Mouse (Mus musculus) stomach, postnatal 0 days (tissue): ENCODE measurements around the gene Evl. TPM values are rescaled to one million over a fixed set of nuclear protein-coding genes. Genes with fewer than 3 reads are reported as not detected.
"Not testable (repeated sequence)": the region's sequence is repeated elsewhere in the genome, so short reads cannot be mapped to it uniquely, and the experiment has no call there.

Experiments
- ATAC-seq: fragments of 200-750 bp; cut with Nextera tagmentation; 2 replicates; pipeline ENCODE4 v1.8.0; 2017; ENCODE audit not compliant: low FRiP score, low TSS enrichment
- DNase-seq: peaks from one replicate; pipeline ENCODE4 v3.0.0-alpha.2; 2016; ENCODE audit warnings: low spot score
- H3K27ac ChIP-seq: fragments of 300-500 bp; sonication (generic); replicated peaks from 2 replicates; pipeline ENCODE4 v1.5.1; 2014; ENCODE audit warnings: mild to moderate bottlenecking, control low read depth
- H3K27me3 ChIP-seq: fragments of 300-500 bp; sonication (generic); 2 replicates; pipeline ENCODE4 v1.6.1; 2014; ENCODE audit warnings: low read length; ENCODE audit not compliant: control insufficient read depth, insufficient read depth
- H3K36me3 ChIP-seq: fragments of 300-500 bp; sonication (generic); 2 replicates; pipeline ENCODE4 v1.6.1; 2014; ENCODE audit warnings: low read length, mixed read lengths; ENCODE audit not compliant: control insufficient read depth, insufficient read depth
- H3K4me1 ChIP-seq: fragments of 300-500 bp; sonication (generic); replicated peaks from 2 replicates; pipeline ENCODE4 v1.6.1; 2014; ENCODE audit warnings: antibody characterized with exemption; ENCODE audit not compliant: control insufficient read depth, insufficient read depth
- H3K4me2 ChIP-seq: fragments of 300-500 bp; sonication (generic); replicated peaks from 2 replicates; pipeline ENCODE4 v1.6.1; 2014; ENCODE audit warnings: low read depth, mild to moderate bottlenecking, control low read depth, moderate library complexity
- H3K4me3 ChIP-seq: fragments of 300-500 bp; sonication (generic); 2 replicates; pipeline ENCODE4 v1.5.1; 2014; ENCODE audit warnings: low read depth, low read length, control low read depth
- H3K9ac ChIP-seq: fragments of 300-500 bp; sonication (generic); 2 replicates; pipeline ENCODE4 v1.6.1; 2014; ENCODE audit warnings: mild to moderate bottlenecking, low read length, control low read depth, mixed read lengths
- H3K9me3 ChIP-seq: fragments of 300-500 bp; sonication (generic); 2 replicates; pipeline ENCODE4 v1.6.1; 2016; ENCODE audit warnings: low read length; ENCODE audit not compliant: control insufficient read depth
- CTCF ChIP-seq: IDR thresholded peaks from 2 replicates; pipeline ENCODE4 v1.5.1; 2016; ENCODE audit warnings: antibody characterized with exemption, low read depth, mild to moderate bottlenecking, moderate library complexity
- EP300 ChIP-seq: optimal IDR thresholded peaks from 2 replicates; pipeline ENCODE3; 2016; ENCODE audit warnings: antibody characterized with exemption
- WGBS: fragments of 180-500 bp; shearing (Covaris S2); extraction: QIAGEN DNeasy Blood & Tissue Kit; methylation state at CpG from one replicate; pipeline ENCODE4 v1.1.7; 2014; 5-methylcytosine and 5-hydroxymethylcytosine counted together
- polyA plus RNA-seq: library from polyadenylated mRNA; unstranded; fragments of >200 nt; fragmentation: Nextera tagmentation; extraction: Ambion mirVana; gene quantifications from 2 replicates; pipeline ENCODE4 v1.2.1, GENCODE M21; 2015

The Evl gene
- 27.8 and 31.3 TPM in 2 replicates for polyA plus RNA-seq

DNA sequence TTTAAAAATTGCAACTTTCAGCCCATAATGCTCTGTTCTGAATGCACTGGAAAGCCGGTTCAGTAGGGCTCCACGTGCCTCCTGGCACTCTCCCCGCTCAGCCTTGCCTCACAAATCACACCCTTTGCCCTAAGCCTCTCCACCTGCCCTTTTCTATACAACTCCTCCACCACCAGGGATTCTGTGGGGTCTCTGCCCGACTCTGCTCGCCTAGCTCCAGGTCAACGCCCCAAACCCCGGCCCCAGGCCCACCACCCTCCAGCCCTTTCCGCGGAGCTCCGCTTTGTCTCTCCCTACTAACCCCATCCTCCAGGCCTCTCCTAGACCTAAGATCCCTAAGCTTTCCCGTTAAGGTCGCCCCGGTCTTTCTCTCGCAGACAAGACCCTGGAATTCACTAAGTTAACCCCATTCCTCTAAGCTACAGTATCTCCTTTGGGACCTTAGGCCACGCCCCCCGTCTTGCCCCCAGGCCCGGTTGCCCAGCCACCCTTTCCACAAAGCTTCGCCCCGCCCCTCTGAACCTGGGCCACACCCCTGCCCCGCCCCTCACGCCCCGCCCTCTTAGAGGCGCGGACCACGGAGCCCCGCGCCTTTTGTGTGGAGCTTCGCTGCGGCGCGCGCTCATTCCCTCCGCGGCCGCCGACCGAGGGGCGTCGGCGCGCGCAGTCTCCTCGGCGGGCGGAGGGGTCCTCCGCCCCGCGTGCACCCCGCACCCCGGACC is at the start of gene Evl:
Evl (plus strand) TSS at position 601 of the 722 bp plus-strand sequence.
- H3K4me3 ChIP-seq = peak within 1 kb of the TSS; percentile 94
- peak within 1 kb of the TSS; percentile 80 for H3K4me2 ChIP-seq
- no peaks in the 10 kb centered on the region for H3K9me3 ChIP-seq
- 4% methylated on average over 39 of the region's 50 CpGs for WGBS
- DNase-seq (peak; percentile 95), ATAC-seq (peak; percentile 91)
- TF ChIP-seq CTCF (no peak), EP300 (no peak)
- peak within 1 kb of the TSS; percentile 86 for H3K27ac ChIP-seq
- peak within 1 kb of the TSS; percentile 91 for H3K9ac ChIP-seq
- H3K36me3 ChIP-seq = no peaks in the 10 kb centered on the region
- no peaks in the 10 kb centered on the region for H3K27me3 ChIP-seq
- H3K4me1 ChIP-seq = peaks cover 8% of the 10 kb centered on the region

DNA sequence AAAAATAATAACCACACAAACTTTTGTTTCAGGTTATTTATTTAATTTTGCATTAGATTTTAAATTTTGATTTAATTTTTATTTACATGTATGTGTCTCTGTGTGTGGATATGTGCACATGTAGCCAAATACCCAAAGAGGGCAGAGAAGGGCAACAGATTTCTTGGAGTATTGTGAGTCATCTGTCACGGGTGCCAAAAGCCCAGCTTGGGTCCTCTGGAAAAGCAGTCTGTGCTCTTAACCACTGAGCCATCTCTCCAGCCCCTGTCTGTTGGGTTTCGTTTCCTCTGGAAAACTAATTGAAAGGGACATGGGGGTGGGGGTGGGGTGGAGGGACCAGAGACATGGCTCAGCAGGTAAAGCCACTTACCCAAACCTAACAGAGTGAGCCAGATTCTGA is 48.7 kb upstream of the Evl start:
- Histone ChIP-seq H3K4me3 (no peak overlapping the region), H3K36me3 (peaks cover 2% of the 10 kb centered on the region; the same call in 1 of the 2 replicates), H3K4me2 (no peak overlapping the region), H3K27me3 (no peaks in the 10 kb centered on the region), H3K4me1 (no peaks in the 10 kb centered on the region), H3K9ac (no peak overlapping the region), H3K9me3 (no peaks in the 10 kb centered on the region), H3K27ac (no peak overlapping the region)
- ATAC-seq (no peak), DNase-seq (no peak)
- TF ChIP-seq CTCF (no peak), EP300 (no peak)
- WGBS = 84% methylated on average over 2 of the region's 2 CpGs

DNA sequence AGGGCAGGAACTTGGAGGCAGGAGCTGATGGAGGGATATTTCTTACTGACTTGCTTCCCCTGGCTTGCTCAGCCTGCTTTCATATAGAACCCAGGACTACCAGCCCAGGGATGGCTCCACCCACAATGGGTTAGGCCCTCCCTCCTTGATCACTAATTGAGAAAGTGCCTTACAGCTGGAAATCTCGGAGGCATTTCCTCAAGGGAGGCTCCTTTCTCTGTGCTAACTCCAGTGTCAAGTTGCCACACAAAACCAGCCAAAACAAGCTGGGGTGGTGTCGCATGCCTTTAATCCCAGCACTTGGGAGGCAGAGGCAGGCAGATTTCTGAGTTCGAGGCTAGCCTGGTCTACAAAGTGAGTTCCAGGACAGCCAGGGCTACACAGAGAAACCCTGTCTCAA is 47.5 kb upstream of the Evl start:
- H3K9me3 ChIP-seq, DNase-seq: not testable (repeated sequence)

DNA sequence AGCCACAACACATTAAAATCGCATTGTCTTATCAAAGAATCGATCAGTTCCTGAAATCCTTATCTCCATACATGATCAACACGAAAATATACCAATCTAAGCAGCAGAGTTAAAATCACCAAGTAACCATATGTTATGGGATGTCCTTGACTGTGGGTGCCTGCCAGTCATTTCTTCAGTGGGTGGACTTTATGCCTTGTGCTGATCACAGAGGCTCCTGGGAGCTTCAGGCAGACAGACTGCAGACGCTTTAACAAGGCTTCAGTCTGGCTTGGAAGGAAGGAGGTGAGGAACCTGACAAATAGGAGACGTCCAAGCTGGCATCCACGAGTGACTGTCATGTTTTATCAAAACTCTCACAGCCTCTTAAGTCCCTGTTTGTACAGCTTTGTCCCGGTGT is 43.9 kb upstream of the Evl start:
- H3K27ac ChIP-seq = 0 out of 2 replicates have a peak overlapping the region, but pooled peaks have one; percentile 13
- no peak for DNase-seq
- H3K9ac ChIP-seq = no peak overlapping the region
- H3K4me3 ChIP-seq = no peak overlapping the region
- TF ChIP-seq CTCF (no peak), EP300 (no peak)
- H3K36me3 ChIP-seq = peaks cover 7% of the 10 kb centered on the region; the same call in 1 of the 2 replicates
- H3K27me3 ChIP-seq = no peaks in the 10 kb centered on the region
- H3K4me2 ChIP-seq = no peak overlapping the region
- 52% methylated on average over 7 of the region's 7 CpGs for WGBS
- H3K9me3 ChIP-seq = no peaks in the 10 kb centered on the region
- no peaks in the 10 kb centered on the region for H3K4me1 ChIP-seq
- ATAC-seq = no peak

More for the DNA sequence above, 47.5 kb upstream of the Evl start:
- not testable (repeated sequence) for H3K36me3 ChIP-seq, ATAC-seq, H3K4me2 ChIP-seq, H3K27ac ChIP-seq, H3K27me3 ChIP-seq, H3K4me3 ChIP-seq, H3K9ac ChIP-seq, H3K4me1 ChIP-seq
- 81% methylated on average over 3 of the region's 3 CpGs for WGBS

DNA sequence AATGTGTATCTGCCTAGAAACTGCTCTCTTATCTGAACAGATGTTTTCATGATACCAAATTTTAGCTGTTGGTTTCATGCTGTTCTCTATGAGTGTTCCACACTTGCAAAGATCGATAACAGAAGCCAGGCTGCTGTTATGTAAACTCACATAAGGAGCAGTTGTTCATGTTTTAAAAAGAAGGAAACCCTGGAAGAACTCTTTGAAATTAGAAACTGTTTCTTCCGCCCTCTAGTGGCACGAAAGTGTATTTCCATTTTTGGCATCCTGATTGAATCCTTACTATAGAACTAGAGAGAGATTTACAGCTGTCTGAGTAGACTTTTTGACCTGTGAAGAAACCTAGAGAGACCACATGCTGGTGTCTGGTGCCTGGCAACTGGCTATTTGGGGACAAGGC is 43.5 kb upstream of the Evl start:
- Histone ChIP-seq H3K27me3 (no peaks in the 10 kb centered on the region), H3K27ac (no peak overlapping the region), H3K4me1 (no peaks in the 10 kb centered on the region), H3K4me3 (no peak overlapping the region), H3K9me3 (no peaks in the 10 kb centered on the region), H3K36me3 (peaks cover 7% of the 10 kb centered on the region), H3K9ac (no peak overlapping the region), H3K4me2 (no peak overlapping the region)
- 3% methylated on average over 3 of the region's 3 CpGs for WGBS
- no peak for TF ChIP-seq EP300
- TF ChIP-seq CTCF = peak; percentile 79
- no peak for DNase-seq
- no peak for ATAC-seq

DNA sequence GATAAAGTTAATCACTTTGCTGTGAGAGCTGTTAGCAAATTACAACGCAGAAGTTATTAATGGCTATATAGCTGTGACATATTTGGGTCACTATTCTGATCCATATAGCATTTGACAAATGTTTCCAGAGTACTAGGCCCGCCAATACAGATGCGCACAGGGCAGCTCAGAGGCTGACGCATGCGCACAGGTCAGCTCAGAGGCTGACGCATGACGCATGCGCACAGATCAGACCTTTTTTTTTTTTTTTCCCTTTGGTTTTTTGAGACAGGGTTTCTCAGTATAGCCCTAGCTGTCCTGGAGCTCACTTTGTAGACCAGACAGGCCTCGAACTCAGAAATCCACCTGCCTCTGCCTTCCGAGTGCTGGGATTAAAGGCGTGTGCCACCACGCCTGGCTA is 39.1 kb upstream of the Evl start:
- H3K9ac ChIP-seq = no peak overlapping the region
- no peak overlapping the region for H3K27ac ChIP-seq
- no peaks in the 10 kb centered on the region for H3K9me3 ChIP-seq
- no peak overlapping the region for H3K4me2 ChIP-seq
- TF ChIP-seq CTCF = no peak
- no peak for TF ChIP-seq EP300
- no peak for DNase-seq
- H3K27me3 ChIP-seq = no peaks in the 10 kb centered on the region
- H3K4me1 ChIP-seq = no peaks in the 10 kb centered on the region
- no peak overlapping the region for H3K4me3 ChIP-seq
- peaks cover 8% of the 10 kb centered on the region for H3K36me3 ChIP-seq
- no peak for ATAC-seq
- 91% methylated on average over 12 of the region's 12 CpGs for WGBS
